Mouse (Mus musculus) heart, adult 11 months (tissue): ENCODE results near the gene Adam22.

Source experiments
- DNase-seq: peaks from one replicate; pipeline ENCODE4 v3.0.0; 2022

Gene Adam22

GRCm38 (mm10) chr5:8367614-8368327 is at the start of gene Adam22:
TSS of gene Adam22 (minus strand) at chr5:8368160.
- peak; percentile 99 for DNase-seq

GRCm38 (mm10) chr5:8417443-8417842 is 49.5 kb upstream of the Adam22 start:
- DNase-seq, result no peak

GRCm38 (mm10) chr5:8416683-8417413 is 48.9 kb upstream of the Adam22 start:
- no peak for DNase-seq

DNA sequence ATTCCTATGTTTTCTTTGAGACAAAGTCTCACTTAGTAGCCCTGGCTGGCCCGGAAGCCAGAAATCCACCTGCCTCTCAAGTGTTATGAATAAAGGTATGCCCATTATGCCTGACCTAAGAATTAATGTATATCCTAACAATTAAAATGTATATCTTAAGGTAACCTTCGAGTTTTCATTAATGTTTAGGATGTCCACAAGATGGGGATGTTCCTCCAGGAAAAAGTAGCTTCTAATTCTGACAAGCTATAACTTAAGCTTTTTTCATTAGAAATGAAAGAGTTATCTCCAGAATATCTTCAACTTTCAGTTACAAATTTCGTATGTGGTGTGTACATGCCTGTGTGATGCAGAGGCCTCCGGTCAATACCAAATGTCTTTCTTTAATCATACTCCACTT is 40.8 kb upstream of the Adam22 start:
- DNase-seq, result no peak

- DNase-seq, result no peak
These were observed 29.8 kb upstream of the Adam22 start for GRCm38 (mm10) chr5:8397587-8398249.

DNA sequence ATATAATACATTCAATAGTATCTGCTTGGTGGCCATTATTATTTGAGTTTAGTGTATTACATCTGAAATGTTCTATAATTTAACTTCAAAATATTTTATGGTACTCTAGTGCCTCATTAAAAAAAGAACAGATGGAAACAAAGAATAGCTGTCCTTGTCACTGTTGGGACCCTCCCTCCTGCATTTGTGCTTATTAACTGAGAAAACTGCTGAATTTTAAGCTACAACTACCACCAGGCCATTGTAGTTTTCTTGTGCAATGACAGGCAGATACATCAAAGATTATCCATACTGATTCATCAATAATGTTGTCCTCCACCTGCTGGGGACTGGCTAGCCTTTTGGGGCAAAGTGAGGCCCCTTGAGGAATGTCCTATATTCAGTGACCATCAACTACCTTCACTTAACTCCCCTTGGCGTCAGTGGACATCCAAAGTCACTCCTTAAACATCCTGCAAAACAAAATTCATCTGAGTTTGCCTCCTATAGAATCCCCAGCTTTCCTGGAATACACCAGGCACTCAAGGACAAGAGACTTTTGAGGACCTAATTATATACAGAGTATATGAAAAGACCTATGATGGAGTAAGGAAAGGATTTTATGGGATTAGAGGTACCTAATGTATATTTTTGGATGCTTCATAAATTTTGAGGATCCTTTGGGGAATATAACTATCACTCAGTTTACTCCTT is 26.1 kb upstream of the Adam22 start:
- DNase-seq, result no peak

GRCm38 (mm10) chr5:8374297-8374906 is 6.4 kb upstream of the Adam22 start:
- no peak for DNase-seq

- DNase-seq, result no peak
These were observed 5.5 kb upstream of the Adam22 start for GRCm38 (mm10) chr5:8373415-8373814.

- no peak for DNase-seq
These were observed 821 bp upstream of the Adam22 start for GRCm38 (mm10) chr5:8368781-8369180.

DNA sequence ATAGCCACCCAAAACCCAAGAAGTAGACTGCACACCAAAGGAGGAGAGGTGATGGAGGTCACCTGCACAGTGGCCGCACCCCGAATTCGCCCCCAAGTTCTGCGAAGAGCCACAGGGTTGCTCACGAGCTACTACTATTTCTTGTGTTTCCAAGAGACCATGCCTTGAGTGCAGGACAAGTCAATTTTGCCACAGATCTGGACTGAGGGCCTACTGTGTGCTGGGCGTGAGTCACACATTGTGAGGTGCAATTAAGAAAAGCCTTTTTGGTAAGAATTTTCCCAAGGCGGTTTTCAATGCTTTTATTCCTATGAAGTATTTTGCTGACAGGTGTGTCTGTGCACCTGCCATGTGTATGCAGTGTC is 350 bp upstream of the Adam22 start:
- no peak for DNase-seq

- peak; percentile 89 for DNase-seq
These were observed 968 bp downstream of the Adam22 start for GRCm38 (mm10) chr5:8366771-8367613.

DNA sequence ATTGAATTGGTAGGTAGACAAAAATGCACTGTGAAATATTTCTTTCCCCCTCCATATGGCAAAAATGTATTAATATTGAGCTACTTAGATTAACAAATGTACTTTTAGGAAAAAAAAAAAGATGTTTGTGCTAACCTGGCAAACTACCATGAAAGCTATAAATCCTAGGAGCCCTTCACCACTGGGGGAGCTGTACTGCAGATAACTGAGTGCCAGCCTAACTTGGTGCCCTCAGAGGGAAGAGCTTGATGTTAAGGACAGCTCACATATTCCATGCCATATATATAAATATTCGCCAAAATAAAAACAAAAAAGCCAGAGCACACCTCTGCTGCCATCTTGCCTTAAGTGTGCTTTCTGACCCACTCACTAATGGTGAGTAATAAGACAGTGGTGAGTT is 5.6 kb downstream of the Adam22 start:
- no peak for DNase-seq

DNA sequence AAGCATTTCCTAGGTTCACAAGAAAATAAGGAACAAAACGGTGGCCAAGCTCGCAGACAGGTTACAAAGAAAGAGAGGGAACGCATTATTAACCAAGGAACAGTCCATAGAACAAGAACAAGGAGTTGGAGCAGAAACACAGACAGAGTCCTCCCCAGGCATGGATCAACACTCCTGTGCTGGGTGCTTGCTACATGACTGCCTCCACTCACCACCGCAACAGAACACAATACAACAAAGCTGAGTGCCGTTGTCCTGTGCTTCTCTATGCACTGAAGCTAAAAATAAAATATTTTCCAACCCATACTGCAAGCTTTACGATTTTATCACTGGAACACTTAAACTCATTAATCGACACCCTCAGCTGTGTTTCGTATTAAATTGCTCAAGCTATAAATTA is 10.3 kb downstream of the Adam22 start:
- DNase-seq, result no peak

DNA sequence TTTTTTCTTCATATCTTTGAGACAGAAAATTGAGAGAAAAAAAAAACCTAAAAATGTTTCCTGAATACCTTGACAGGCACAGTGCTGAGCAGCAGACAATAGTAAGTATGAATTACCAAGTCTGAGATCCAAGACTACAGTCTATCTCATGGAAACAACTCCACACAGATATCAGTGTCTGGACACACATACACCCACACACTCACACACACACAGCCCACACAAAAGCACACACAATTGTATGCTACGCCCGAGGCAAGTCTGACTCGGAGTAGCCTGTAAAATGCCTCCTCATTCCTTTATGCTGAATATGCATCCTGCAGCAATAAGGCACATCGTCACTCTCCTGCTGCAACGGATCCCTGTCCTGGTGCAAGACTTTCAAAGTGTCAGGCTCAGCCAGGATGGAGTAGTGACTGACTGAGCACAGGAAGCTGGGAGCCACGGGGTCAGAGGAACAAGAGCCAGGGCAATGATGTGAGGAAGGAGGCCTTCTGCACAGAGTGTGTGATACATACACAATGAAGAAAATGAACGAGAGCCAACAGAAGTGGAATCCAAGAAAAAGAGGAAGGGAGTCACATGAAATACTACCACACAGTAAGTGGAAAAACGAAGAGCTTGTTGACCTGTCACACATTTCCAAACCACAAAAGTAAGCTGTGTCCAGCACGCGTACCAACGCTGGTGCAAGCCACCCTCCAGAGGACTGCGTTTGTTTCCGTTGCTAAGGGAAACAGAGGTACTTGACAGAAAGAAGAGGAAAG is 10.9 kb downstream of the Adam22 start:
- DNase-seq, result peak; percentile 95

GRCm38 (mm10) chr5:8356326-8356725 is 11.6 kb downstream of the Adam22 start:
- DNase-seq, result peak; percentile 90

- DNase-seq, result no peak
These were observed 18.4 kb downstream of the Adam22 start for GRCm38 (mm10) chr5:8349557-8349956.

GRCm38 (mm10) chr5:8346329-8346728 is 21.6 kb downstream of the Adam22 start:
- DNase-seq, result no peak

- no peak for DNase-seq
These were observed 24.7 kb downstream of the Adam22 start for GRCm38 (mm10) chr5:8343296-8343695.

GRCm38 (mm10) chr5:8341676-8342075 is 26.3 kb downstream of the Adam22 start:
- no peak for DNase-seq

GRCm38 (mm10) chr5:8327645-8328269 is 40.2 kb downstream of the Adam22 start:
- DNase-seq, result no peak

- DNase-seq, result no peak
These were observed 41.3 kb downstream of the Adam22 start for GRCm38 (mm10) chr5:8326671-8327070.
